Mouse (Mus musculus): ENCODE data around the gene Clic4. TPM values are rescaled to one million over a fixed set of nuclear protein-coding genes. Genes with fewer than 3 reads are reported as not detected.

Clic4 gene
- polyA plus RNA-seq, 1 experiment, result 34.7 TPM

GRCm38 (mm10) chr4:135175406-135176120 lies 97.1 kb downstream of the Clic4 start:
- no peak for TF ChIP-seq POLR2A (IDR thresholded peaks at IDR 0.05; ENCODE audit: low read depth, low read length)
- no peak for TF ChIP-seq CTCF (IDR thresholded peaks at IDR 0.05; ENCODE audit: extremely low read depth, insufficient read depth, insufficient read length, insufficient replicate concordance)
- Histone ChIP-seq H3K4me3 (ENCODE audit: extremely low read depth, insufficient read depth, insufficient read length) (no peak overlapping the region), H3K27ac (ENCODE audit: insufficient read depth, low read length) (no peak overlapping the region), H3K27me3 (ENCODE audit: control insufficient read depth, insufficient read depth, low read length) (no peaks in the 10 kb centered on the region), H3K36me3 (ENCODE audit: control insufficient read depth, insufficient read depth, low read length) (peaks cover 35% of the 10 kb centered on the region), H3K4me1 (ENCODE audit: control insufficient read depth, insufficient read depth, insufficient read length) (peaks cover 7% of the 10 kb centered on the region; the same call in 1 of the 2 replicates)
- DNase-seq (ENCODE audit: low read depth in 1 of 2, low spot score in 2 of 2), result no peak
- WGBS, result 90% methylated on average over 38 of the region's 38 CpGs

DNA sequence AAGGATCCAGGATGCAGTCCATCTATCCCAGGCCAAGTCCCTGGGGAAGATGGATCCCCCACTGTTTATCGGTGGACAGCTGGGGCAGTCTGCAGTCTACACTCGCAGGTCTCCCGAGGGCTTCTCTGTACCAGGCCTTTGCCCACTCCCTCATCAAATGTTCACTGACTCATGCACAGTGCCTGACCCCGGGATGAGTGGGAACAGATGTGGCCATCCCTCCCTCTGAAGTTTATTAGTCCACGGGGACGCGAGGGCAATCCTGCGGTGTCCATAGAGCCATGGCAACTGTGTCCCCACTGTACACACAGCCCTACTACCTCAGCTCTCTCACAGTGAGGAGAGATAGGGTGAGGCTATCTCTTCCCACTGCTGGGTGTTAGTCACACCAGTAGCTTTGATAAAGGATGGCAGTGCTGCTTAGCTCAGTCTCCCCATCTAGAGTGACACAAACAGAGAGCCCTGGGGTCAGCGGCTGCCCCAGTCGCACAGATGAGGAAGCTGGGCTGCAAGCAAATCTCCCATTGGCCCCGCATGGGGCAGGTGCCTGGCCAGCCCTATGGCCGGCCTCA lies 101.2 kb downstream of the Clic4 start:
- H3K36me3 ChIP-seq (ENCODE audit: control insufficient read depth, insufficient read depth, low read length), result peaks cover 46% of the 10 kb centered on the region
- H3K27ac ChIP-seq (ENCODE audit: insufficient read depth, low read length), result no peak overlapping the region
- WGBS, result 82% methylated on average over 12 of the region's 12 CpGs
- no peaks in the 10 kb centered on the region for H3K27me3 ChIP-seq (ENCODE audit: control insufficient read depth, insufficient read depth, low read length)
- no peak for DNase-seq (ENCODE audit: low read depth in 1 of 2, low spot score in 2 of 2)
- no peak for TF ChIP-seq CTCF (IDR thresholded peaks at IDR 0.05; ENCODE audit: extremely low read depth, insufficient read depth, insufficient read length, insufficient replicate concordance)
- no peaks in the 10 kb centered on the region for H3K4me1 ChIP-seq (ENCODE audit: control insufficient read depth, insufficient read depth, insufficient read length)
- H3K4me3 ChIP-seq (ENCODE audit: extremely low read depth, insufficient read depth, insufficient read length), result no peak overlapping the region

- WGBS, result 70% methylated on average over 4 of the region's 4 CpGs
- no peak for TF ChIP-seq POLR2A (IDR thresholded peaks at IDR 0.05; ENCODE audit: low read depth, low read length)
- no peak for TF ChIP-seq CTCF (IDR thresholded peaks at IDR 0.05; ENCODE audit: extremely low read depth, insufficient read depth, insufficient read length, insufficient replicate concordance)
- H3K4me1 ChIP-seq (ENCODE audit: control insufficient read depth, insufficient read depth, insufficient read length), result no peaks in the 10 kb centered on the region
- peaks cover 46% of the 10 kb centered on the region for H3K36me3 ChIP-seq (ENCODE audit: control insufficient read depth, insufficient read depth, low read length)
- H3K27ac ChIP-seq (ENCODE audit: insufficient read depth, low read length), result no peak overlapping the region
- DNase-seq (ENCODE audit: low read depth in 1 of 2, low spot score in 2 of 2), result no peak
- no peaks in the 10 kb centered on the region for H3K27me3 ChIP-seq (ENCODE audit: control insufficient read depth, insufficient read depth, low read length)
- H3K4me3 ChIP-seq (ENCODE audit: extremely low read depth, insufficient read depth, insufficient read length), result no peak overlapping the region
Measured at GRCm38 (mm10) chr4:135169501-135169900, 103.1 kb downstream of the Clic4 start.

DNA sequence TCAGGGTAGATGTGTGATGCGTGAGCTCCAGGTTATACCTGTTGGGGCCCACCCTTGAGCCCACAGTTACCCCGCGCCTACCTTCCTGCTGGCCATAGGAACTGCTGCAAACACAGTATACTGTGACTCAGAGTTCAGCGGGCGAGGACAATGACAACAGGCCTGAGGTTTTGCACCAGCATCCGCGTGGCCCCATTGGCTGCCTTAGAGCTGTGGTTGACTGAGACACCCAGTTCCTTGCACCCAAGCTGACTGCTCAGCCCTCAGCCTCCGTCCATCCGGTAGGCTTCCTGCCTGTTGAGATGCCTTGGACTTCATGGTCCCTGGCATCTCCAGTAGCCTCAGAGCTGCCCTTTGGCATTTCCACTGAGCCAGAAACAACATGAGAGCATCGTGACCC lies 103.5 kb downstream of the Clic4 start:
- Histone ChIP-seq H3K4me1 (ENCODE audit: control insufficient read depth, insufficient read depth, insufficient read length) (no peaks in the 10 kb centered on the region), H3K27ac (ENCODE audit: insufficient read depth, low read length) (no peak overlapping the region), H3K36me3 (ENCODE audit: control insufficient read depth, insufficient read depth, low read length) (peaks cover 44% of the 10 kb centered on the region), H3K4me3 (ENCODE audit: extremely low read depth, insufficient read depth, insufficient read length) (no peak overlapping the region), H3K27me3 (ENCODE audit: control insufficient read depth, insufficient read depth, low read length) (no peaks in the 10 kb centered on the region)
- 85% methylated on average over 10 of the region's 10 CpGs for WGBS
- no peak for TF ChIP-seq POLR2A (IDR thresholded peaks at IDR 0.05; ENCODE audit: low read depth, low read length)
- TF ChIP-seq CTCF (IDR thresholded peaks at IDR 0.05; ENCODE audit: extremely low read depth, insufficient read depth, insufficient read length, insufficient replicate concordance), result no peak
- DNase-seq (ENCODE audit: low read depth in 1 of 2, low spot score in 2 of 2), result no peak

GRCm38 (mm10) chr4:135167816-135168527 lies 104.6 kb downstream of the Clic4 start:
- DNase-seq (ENCODE audit: low read depth in 1 of 2, low spot score in 2 of 2), result no peak
- peaks cover 45% of the 10 kb centered on the region for H3K36me3 ChIP-seq (ENCODE audit: control insufficient read depth, insufficient read depth, low read length)
- no peak overlapping the region for H3K4me3 ChIP-seq (ENCODE audit: extremely low read depth, insufficient read depth, insufficient read length)
- 83% methylated on average over 7 of the region's 7 CpGs for WGBS
- H3K4me1 ChIP-seq (ENCODE audit: control insufficient read depth, insufficient read depth, insufficient read length), result no peaks in the 10 kb centered on the region
- H3K27me3 ChIP-seq (ENCODE audit: control insufficient read depth, insufficient read depth, low read length), result no peaks in the 10 kb centered on the region
- TF ChIP-seq POLR2A (IDR thresholded peaks at IDR 0.05; ENCODE audit: low read depth, low read length) (no peak), CTCF (IDR thresholded peaks at IDR 0.05; ENCODE audit: extremely low read depth, insufficient read depth, insufficient read length, insufficient replicate concordance) (no peak)
- no peak overlapping the region for H3K27ac ChIP-seq (ENCODE audit: insufficient read depth, low read length)

GRCm38 (mm10) chr4:135166413-135167225 lies 106.0 kb downstream of the Clic4 start:
- Histone ChIP-seq H3K27me3 (ENCODE audit: control insufficient read depth, insufficient read depth, low read length) (no peaks in the 10 kb centered on the region), H3K36me3 (ENCODE audit: control insufficient read depth, insufficient read depth, low read length) (peaks cover 37% of the 10 kb centered on the region), H3K4me1 (ENCODE audit: control insufficient read depth, insufficient read depth, insufficient read length) (no peaks in the 10 kb centered on the region), H3K27ac (ENCODE audit: insufficient read depth, low read length) (no peak overlapping the region), H3K4me3 (ENCODE audit: extremely low read depth, insufficient read depth, insufficient read length) (no peak overlapping the region)
- 82% methylated on average over 22 of the region's 23 CpGs for WGBS
- no peak for DNase-seq (ENCODE audit: low read depth in 1 of 2, low spot score in 2 of 2)
- TF ChIP-seq POLR2A (IDR thresholded peaks at IDR 0.05; ENCODE audit: low read depth, low read length), result no peak
- no peak for TF ChIP-seq CTCF (IDR thresholded peaks at IDR 0.05; ENCODE audit: extremely low read depth, insufficient read depth, insufficient read length, insufficient replicate concordance)
